Mouse (Mus musculus): ENCODE data around the gene Fam83g.
"Not testable (repeated sequence)": the region's sequence is repeated elsewhere in the genome, so short reads cannot be mapped to it uniquely, and the experiment has no call there.

Gene Fam83g

DNA sequence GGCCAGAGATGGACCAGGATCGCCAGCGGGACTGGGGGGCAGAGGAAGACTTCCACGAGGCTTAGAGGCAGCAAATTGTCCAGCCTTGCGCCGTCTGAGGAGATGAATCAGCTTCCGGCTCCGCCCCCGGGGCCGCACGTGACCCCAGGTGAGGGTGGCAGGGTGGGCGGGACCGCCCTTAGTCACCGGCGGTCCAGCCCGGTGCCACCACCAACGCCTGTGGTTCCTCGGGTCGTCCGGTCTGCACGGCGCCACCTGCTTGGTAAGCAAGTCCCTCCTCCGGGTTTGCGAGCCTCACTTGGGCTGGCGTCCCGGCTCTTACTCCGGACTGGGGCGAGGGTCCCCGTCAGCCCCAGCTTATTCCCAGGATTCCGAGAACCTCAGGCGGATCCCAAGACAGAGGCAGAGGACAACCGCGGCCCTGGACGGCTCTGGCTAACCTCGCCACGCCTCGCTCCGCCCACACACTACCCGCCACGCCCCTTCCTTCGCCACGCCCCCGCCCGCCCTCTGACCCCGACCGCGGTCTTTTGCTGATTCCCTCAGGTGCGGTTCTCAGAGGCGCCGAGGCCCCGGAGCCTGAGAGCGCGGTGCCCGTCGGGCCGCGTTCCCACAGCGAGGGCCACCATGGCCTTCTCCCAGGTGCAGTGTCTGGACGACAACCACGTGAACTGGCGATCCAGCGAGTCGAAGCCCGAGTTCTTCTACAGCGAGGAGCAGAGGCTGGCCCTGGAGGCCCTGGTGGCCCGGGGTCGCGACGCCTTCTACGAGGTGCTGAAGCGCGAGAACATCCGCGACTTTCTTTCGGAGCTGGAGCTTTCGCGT is at the start of gene Fam83g:
TSS of gene Fam83g (plus strand) at position 185 of the 825 bp plus-strand sequence.
- DNase-seq (ENCODE audit: low spot score): peak; percentile 50

DNA sequence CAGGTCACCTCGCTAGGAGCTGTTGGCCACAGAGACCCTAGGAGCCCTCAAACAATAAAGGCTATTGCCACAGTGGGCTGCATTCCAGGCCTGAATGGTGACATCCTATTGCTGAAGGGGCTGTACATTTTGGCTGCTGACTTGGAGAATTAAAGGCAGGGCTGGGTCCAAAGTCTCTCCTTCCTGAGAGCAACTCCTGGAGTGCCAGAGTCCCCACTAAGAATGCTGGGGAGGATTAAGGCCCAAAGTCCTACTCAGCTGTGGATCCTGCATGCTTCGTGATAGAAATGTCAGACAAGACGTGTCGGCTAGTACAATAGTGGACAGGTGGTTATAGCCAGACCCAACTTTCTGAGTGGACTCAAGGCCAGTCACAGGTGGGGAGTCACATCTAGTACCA is 47.6 kb upstream of the Fam83g start:
- DNase-seq (ENCODE audit: low spot score): not testable (repeated sequence)

- no peak for DNase-seq (ENCODE audit: low spot score)
These were observed 46.5 kb upstream of the Fam83g start for GRCm38 (mm10) chr11:61637413-61637812.

- DNase-seq (ENCODE audit: low spot score): no peak
These were observed 46.0 kb upstream of the Fam83g start for GRCm38 (mm10) chr11:61637856-61638255.

- no peak for DNase-seq (ENCODE audit: low spot score)
These were observed 44.9 kb upstream of the Fam83g start for GRCm38 (mm10) chr11:61638764-61639536.

DNA sequence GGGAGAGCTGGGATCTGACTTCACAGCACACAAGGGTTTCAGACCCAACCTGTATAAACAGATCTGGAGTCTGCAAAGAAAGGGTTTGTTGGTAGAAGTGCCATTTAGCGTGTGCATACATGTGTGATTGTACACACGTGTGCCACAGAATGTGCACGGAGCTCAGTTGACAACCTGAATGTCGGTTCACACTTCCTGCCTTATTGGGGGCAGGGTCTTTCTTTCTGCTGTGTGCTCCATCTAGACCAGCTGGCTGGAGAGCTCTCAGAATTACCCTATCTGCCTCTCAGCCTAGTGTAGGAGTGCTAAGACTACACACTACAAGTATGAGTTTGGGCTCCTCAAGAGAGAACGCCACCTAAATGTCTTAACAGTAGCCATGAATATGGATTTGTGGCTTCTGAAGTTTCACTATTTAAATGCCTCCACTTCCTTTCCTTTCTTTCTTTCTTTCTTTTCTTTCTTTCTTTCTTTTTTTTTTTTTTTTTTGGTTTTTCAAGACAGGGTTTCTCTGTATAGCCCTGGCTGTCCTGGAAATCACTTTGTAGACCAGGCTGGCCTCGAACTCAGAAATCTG is 44.2 kb upstream of the Fam83g start:
- no peak for DNase-seq (ENCODE audit: low spot score)

- DNase-seq (ENCODE audit: low spot score): not testable (repeated sequence)
These were observed 43.3 kb upstream of the Fam83g start for GRCm38 (mm10) chr11:61640585-61640984.

GRCm38 (mm10) chr11:61642106-61642505 is 41.8 kb upstream of the Fam83g start:
- DNase-seq (ENCODE audit: low spot score): no peak

- no peak for DNase-seq (ENCODE audit: low spot score)
These were observed 40.5 kb upstream of the Fam83g start for GRCm38 (mm10) chr11:61643184-61643961.

DNA sequence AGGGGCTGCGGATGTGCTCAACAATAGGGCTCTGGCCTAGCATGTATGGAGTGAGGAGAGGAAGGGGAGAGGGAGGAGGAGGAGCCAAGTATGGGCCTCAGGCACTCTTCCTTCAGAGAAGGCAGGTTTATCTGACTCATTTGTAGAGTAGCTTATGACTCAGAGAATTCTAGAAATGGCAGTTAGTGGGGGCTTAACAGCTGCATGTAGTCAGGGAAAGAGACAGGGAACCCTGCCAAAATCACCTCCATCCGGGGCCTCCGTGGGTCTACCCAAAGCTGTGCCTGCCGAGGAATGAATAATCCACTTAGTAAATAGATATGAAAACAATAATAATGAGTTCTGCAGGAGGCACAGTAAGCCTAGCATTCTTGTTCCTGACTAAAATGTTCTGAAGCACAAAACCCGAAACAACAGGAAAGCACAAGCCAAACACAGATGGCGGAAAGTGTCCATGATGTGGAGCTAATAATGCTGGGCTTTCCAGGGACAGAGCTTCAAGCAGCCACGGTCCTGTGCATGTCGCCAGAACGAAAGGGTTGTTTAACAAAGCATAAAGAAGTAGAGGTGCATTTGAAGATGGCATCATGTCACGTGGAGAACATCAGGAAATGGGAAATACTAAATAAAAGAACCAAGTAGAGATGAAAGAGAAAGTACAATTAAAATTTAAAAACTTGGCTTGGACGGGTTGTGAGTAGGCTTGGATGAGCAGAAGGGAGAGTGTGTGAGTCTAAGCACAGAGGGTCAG is 39.1 kb upstream of the Fam83g start:
- DNase-seq (ENCODE audit: low spot score): no peak

GRCm38 (mm10) chr11:61645357-61645857 is 38.5 kb upstream of the Fam83g start:
- DNase-seq (ENCODE audit: low spot score): no peak

GRCm38 (mm10) chr11:61646499-61647039 is 37.3 kb upstream of the Fam83g start:
- DNase-seq (ENCODE audit: low spot score): no peak

DNA sequence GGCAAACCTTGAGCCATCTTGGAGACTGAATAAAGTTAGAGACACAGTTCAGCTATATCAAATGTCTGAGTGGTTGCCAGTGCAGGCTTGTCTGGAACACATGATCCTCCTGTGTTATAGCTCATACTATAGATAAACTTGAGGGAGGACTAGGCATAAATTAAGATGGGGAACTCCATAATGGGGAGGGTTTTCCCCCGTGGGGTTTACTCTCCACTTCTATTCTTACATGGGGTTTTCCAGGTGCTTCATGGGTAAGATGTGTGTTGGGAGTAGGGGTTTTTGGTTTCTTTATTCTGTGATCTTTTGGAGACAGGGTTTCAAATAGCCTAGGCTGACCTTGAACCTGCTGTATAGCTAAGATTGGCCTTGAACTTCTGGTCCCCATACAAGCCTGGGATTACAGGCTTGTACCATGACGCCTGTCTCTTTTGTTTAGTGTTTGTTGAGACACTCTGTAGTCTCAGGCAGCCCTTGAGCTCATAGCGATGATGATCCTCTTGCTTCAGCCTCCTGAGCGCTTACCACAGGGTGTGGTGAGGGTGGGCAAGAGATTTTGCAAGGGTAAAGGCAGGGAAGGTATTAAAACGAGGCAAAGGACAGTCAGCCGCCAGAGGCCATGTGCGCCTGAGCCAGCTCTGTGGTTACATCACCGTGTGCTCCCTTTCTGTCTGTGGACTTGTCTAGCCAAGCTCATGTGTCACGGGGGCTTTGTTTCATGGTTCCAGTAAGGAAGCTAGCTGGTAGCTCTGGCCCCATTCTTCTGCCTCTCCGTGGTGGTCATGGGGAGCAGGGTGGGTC is 36.6 kb upstream of the Fam83g start:
- DNase-seq (ENCODE audit: low spot score): no peak

DNA sequence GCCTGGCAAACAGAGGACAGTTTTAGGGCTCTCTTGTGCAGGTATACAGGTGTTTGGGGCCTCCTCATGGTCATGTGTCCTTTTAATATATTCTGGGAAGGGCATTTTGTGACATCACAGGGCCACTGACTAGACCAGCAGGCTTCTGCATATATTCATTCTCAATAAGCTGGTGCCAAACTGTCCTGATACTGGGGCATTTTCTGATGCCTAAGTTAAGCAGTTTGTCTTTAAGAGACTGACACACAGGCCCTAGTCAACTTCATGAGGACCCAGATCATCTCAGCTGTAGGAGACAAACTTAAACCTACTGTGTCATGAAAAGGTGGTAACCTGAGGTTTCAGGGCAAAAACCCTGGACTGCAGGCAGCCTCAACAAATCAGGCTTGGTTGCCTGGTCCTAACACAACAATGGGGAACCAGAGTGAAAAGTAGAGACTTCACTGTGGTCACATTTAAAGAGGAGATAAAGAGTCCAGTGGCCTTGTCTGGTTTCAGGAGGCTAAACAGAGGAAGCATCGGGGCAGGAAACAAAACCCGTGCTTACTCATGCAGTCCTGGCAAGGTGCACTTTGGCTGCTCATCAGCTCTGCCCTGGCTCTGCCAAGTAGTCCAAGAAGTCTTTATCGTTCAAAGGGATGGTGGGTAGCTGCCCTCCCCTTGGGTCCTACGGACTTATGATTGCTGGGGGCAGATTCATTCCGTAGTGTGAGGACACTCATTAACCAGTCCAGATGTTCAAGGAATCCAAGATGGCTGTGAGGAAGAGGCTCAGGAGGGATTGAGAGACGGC is 35.7 kb upstream of the Fam83g start:
- no peak for DNase-seq (ENCODE audit: low spot score)

GRCm38 (mm10) chr11:61648749-61649115 is 35.2 kb upstream of the Fam83g start:
- DNase-seq (ENCODE audit: low spot score): no peak

DNA sequence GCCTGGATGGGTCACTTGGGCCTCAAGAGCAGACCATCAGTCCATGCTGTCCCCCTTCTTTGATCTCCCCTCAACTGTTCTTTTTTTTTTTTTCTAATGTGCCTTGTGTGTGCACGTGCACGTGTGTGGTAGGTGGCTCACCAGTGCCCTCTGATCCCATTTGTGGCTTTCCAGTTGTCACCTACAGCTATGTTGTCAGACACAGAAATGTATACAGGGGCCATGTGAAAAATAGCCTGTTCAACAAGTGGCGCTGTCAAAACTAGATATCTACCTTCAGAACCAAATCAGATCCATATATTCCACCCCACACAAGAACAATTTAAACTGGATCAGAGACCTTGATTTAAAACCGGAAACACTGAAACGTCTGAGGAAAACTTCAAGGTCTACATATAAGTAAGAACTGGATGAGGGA is 34.7 kb upstream of the Fam83g start:
- no peak for DNase-seq (ENCODE audit: low spot score)

- DNase-seq (ENCODE audit: low spot score): no peak
These were observed 34.3 kb upstream of the Fam83g start for GRCm38 (mm10) chr11:61649626-61650025.

DNA sequence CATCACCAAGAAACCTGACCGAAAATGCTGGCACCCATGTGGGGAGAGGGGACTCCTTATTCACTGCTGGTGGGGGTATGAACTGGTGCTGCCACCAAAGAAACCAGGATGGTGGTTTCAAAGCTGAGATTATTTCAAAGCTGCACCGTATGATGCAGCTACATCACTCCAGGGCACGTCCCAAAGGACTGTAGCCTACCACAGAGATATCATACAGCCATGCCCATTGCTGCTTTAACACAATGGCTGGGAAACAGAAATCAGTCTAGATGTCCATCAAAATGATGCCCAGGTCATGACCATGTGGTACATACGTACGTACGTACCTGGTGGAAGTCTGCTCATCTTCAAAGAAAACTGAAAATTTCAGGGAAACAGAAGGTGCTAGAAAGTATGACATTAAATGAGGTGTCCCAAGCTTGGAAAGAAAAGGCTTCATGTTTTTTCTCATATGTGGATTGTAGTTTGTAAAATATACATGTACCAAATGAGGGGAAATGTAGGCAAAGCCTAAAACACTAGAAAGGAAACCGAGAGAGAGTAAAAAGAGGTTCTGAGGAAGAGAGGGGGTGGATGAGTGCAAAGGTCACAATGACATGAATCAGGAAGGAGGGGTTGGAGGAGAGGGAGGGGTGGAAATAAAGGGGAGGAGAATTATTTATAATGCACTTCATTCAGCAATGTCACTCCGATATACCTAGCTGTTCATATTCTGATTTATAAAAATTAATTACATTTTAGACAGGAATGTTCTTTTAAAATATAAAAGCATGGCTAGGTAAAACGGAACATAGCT is 33.2 kb upstream of the Fam83g start:
- no peak for DNase-seq (ENCODE audit: low spot score)
